Mouse (Mus musculus) liver, embryonic 16.5 days (tissue): ENCODE measurements at regions not wholly inside any gene's neighbourhood (a gene's known extent, or its start where the extent isn't known, plus 50 kb on each side); places are given as distances from the start of the nearest gene placed in this dataset.

Source experiments
- ATAC-seq: fragments of 200-750 bp; cut with Nextera tagmentation; 2 replicates; pipeline ENCODE4 v1.8.0; 2017; ENCODE audit warnings: low read depth, mild to moderate bottlenecking, moderate number of reproducible peaks, moderate library complexity
- H3K27ac ChIP-seq: fragments of 300-500 bp; sonication (generic); 2 replicates; pipeline ENCODE4 v1.5.1; 2014; ENCODE audit warnings: mild to moderate bottlenecking, low read length
- H3K27me3 ChIP-seq: fragments of 300-500 bp; sonication (generic); 2 replicates; pipeline ENCODE4 v1.6.1; 2014; ENCODE audit warnings: low read depth, low read length, mixed read lengths; ENCODE audit not compliant: control insufficient read depth, insufficient read depth
- H3K36me3 ChIP-seq: fragments of 300-500 bp; sonication (generic); 2 replicates; pipeline ENCODE4 v1.6.1; 2014; ENCODE audit warnings: mild to moderate bottlenecking; ENCODE audit not compliant: control insufficient read depth, insufficient read depth
- H3K4me1 ChIP-seq: fragments of 300-500 bp; sonication (generic); 2 replicates; pipeline ENCODE4 v1.6.1; 2014; ENCODE audit warnings: low read depth, low read length, mixed read lengths; ENCODE audit not compliant: control insufficient read depth
- H3K4me2 ChIP-seq: fragments of 300-500 bp; sonication (generic); 2 replicates; pipeline ENCODE4 v1.6.1; 2014; ENCODE audit warnings: low read depth, low read length, mixed read lengths
- H3K4me3 ChIP-seq: fragments of 300-500 bp; sonication (generic); 2 replicates; pipeline ENCODE4 v1.5.1; 2014; ENCODE audit warnings: low read depth, mild to moderate bottlenecking, low read length
- H3K9ac ChIP-seq: fragments of 300-500 bp; sonication (generic); 2 replicates; pipeline ENCODE4 v1.6.1; 2014; ENCODE audit warnings: low read depth, low read length
- H3K9me3 ChIP-seq: fragments of 300-500 bp; sonication (generic); replicated peaks from 2 replicates; pipeline ENCODE4 v1.6.1; 2016; ENCODE audit warnings: low read length; ENCODE audit not compliant: control insufficient read depth
- WGBS: fragments of 180-500 bp; shearing (Covaris S2); extraction: QIAGEN DNeasy Blood & Tissue Kit; methylation state at CpG from one replicate; pipeline ENCODE4 v1.1.7; 2014; ENCODE audit not compliant: insufficient replicate concordance; 5-methylcytosine and 5-hydroxymethylcytosine counted together

- 45% methylated on average over 3 of the region's 3 CpGs for WGBS
- no peak for ATAC-seq
- Histone ChIP-seq H3K27me3 (no peaks in the 10 kb centered on the region), H3K4me2 (no peak overlapping the region), H3K36me3 (no peaks in the 10 kb centered on the region), H3K9me3 (no peaks in the 10 kb centered on the region), H3K4me3 (no peak overlapping the region), H3K27ac (no peak overlapping the region), H3K9ac (no peak overlapping the region), H3K4me1 (no peaks in the 10 kb centered on the region)
Measured at GRCm38 (mm10) chr4:95133815-95134214, 81.8 kb upstream of the Jun start.

GRCm38 (mm10) chr4:95134611-95135010 is 82.6 kb upstream of the Jun start:
- Histone ChIP-seq H3K36me3 (no peaks in the 10 kb centered on the region), H3K9me3 (no peaks in the 10 kb centered on the region), H3K4me1 (no peaks in the 10 kb centered on the region), H3K4me2 (no peak overlapping the region), H3K4me3 (no peak overlapping the region), H3K27me3 (no peaks in the 10 kb centered on the region), H3K9ac (no peak overlapping the region), H3K27ac (no peak overlapping the region)
- 62% methylated on average over 5 of the region's 5 CpGs for WGBS
- no peak for ATAC-seq

GRCm38 (mm10) chr4:95137413-95138143 is 85.6 kb upstream of the Jun start:
- Histone ChIP-seq H3K27me3 (no peaks in the 10 kb centered on the region), H3K4me1 (no peaks in the 10 kb centered on the region), H3K4me2 (no peak overlapping the region), H3K4me3 (no peak overlapping the region), H3K36me3 (no peaks in the 10 kb centered on the region), H3K27ac (no peak overlapping the region), H3K9ac (no peak overlapping the region), H3K9me3 (no peaks in the 10 kb centered on the region)
- ATAC-seq = no peak
- 65% methylated on average over 12 of the region's 12 CpGs for WGBS

GRCm38 (mm10) chr4:95138676-95139075 is 86.7 kb upstream of the Jun start:
- no peak overlapping the region for H3K4me2 ChIP-seq
- WGBS = 59% methylated on average over 2 of the region's 2 CpGs
- H3K9me3 ChIP-seq = no peaks in the 10 kb centered on the region
- no peak for ATAC-seq
- H3K36me3 ChIP-seq = no peaks in the 10 kb centered on the region
- no peak overlapping the region for H3K4me3 ChIP-seq
- H3K9ac ChIP-seq = no peak overlapping the region
- H3K27ac ChIP-seq = no peak overlapping the region
- H3K27me3 ChIP-seq = no peaks in the 10 kb centered on the region
- H3K4me1 ChIP-seq = peaks cover 4% of the 10 kb centered on the region

- peak; percentile 37; the same call in 1 of the 2 replicates for ATAC-seq
- 38% methylated on average over 2 of the region's 2 CpGs for WGBS
Measured at GRCm38 (mm10) chr4:95141253-95141652, 89.2 kb upstream of the Jun start.

GRCm38 (mm10) chr4:95143130-95143529 is 91.1 kb upstream of the Jun start:
- ATAC-seq = no peak
- no peaks in the 10 kb centered on the region for H3K36me3 ChIP-seq
- WGBS = 52% methylated on average over 4 of the region's 4 CpGs
- H3K4me3 ChIP-seq = no peak overlapping the region
- peaks cover 4% of the 10 kb centered on the region for H3K4me1 ChIP-seq
- H3K9me3 ChIP-seq = no peaks in the 10 kb centered on the region
- no peak overlapping the region for H3K27ac ChIP-seq
- no peak overlapping the region for H3K9ac ChIP-seq
- no peaks in the 10 kb centered on the region for H3K27me3 ChIP-seq
- no peak overlapping the region for H3K4me2 ChIP-seq

More at GRCm38 (mm10) chr4:95141253-95141652, 89.2 kb upstream of the Jun start:
- Histone ChIP-seq H3K4me3 (no peak overlapping the region), H3K4me2 (no peak overlapping the region), H3K27me3 (no peaks in the 10 kb centered on the region), H3K27ac (no peak overlapping the region), H3K9ac (no peak overlapping the region), H3K4me1 (peaks cover 4% of the 10 kb centered on the region), H3K9me3 (no peaks in the 10 kb centered on the region), H3K36me3 (no peaks in the 10 kb centered on the region)

GRCm38 (mm10) chr4:95143668-95144067 is 91.6 kb upstream of the Jun start:
- peaks cover 4% of the 10 kb centered on the region for H3K4me1 ChIP-seq
- H3K27ac ChIP-seq = no peak overlapping the region
- H3K9ac ChIP-seq = no peak overlapping the region
- peak; percentile 71 for ATAC-seq
- no peaks in the 10 kb centered on the region for H3K27me3 ChIP-seq
- H3K36me3 ChIP-seq = no peaks in the 10 kb centered on the region
- no peak overlapping the region for H3K4me2 ChIP-seq
- H3K4me3 ChIP-seq = no peak overlapping the region
- H3K9me3 ChIP-seq = no peaks in the 10 kb centered on the region
- 66% methylated on average over 5 of the region's 5 CpGs for WGBS

- no peak overlapping the region for H3K9ac ChIP-seq
- ATAC-seq = no peak
- no peaks in the 10 kb centered on the region for H3K27me3 ChIP-seq
- peaks cover 4% of the 10 kb centered on the region for H3K4me1 ChIP-seq
- no peak overlapping the region for H3K4me3 ChIP-seq
- H3K27ac ChIP-seq = no peak overlapping the region
- no peaks in the 10 kb centered on the region for H3K36me3 ChIP-seq
- no peak overlapping the region for H3K4me2 ChIP-seq
- H3K9me3 ChIP-seq = no peaks in the 10 kb centered on the region
Measured at GRCm38 (mm10) chr4:95144440-95144839, 92.4 kb upstream of the Jun start.

GRCm38 (mm10) chr4:95146268-95146667 is 94.2 kb upstream of the Jun start:
- Histone ChIP-seq H3K4me3 (no peak overlapping the region), H3K9me3 (no peaks in the 10 kb centered on the region), H3K27ac (no peak overlapping the region), H3K9ac (no peak overlapping the region), H3K4me2 (no peak overlapping the region), H3K36me3 (no peaks in the 10 kb centered on the region), H3K27me3 (no peaks in the 10 kb centered on the region), H3K4me1 (peaks cover 4% of the 10 kb centered on the region)
- 61% methylated on average over 5 of the region's 5 CpGs for WGBS
- no peak for ATAC-seq
